Mouse (Mus musculus) bone marrow, adult 2 months (tissue): ENCODE measurements around the gene Cbarp.

Experiments
- CTCF ChIP-seq: fragments of 200-500 bp; IDR thresholded peaks from 2 replicates; pipeline ENCODE4 v1.5.1; 2011; ENCODE audit warnings: low read length, control low read depth; ENCODE audit not compliant: control insufficient read depth, insufficient read depth
- POLR2A ChIP-seq: fragments of 200-500 bp; IDR thresholded peaks from 2 replicates; pipeline ENCODE4 v1.6.1; 2011; ENCODE audit warnings: low read depth, mild to moderate bottlenecking, control low read depth, low read length, borderline replicate concordance; ENCODE audit not compliant: control insufficient read depth

GRCm38 (mm10) chr10:80104181-80104580 lies 36.5 kb downstream of the Cbarp start:
- no peak for TF ChIP-seq CTCF
- no peak for TF ChIP-seq POLR2A
